Mouse (Mus musculus): ENCODE measurements around the gene Cpsf6.

- TF ChIP-seq CTCF (conservative IDR thresholded peaks at IDR 0.05; ENCODE audit: insufficient read depth, insufficient read length, low read depth, low read length) (no peak), POLR2A (IDR thresholded peaks at IDR 0.05; ENCODE audit: low read depth, low read length) (no peak)
These were observed 5.6 kb upstream of the Cpsf6 start for GRCm38 (mm10) chr10:117385431-117385830.

Measured in kidney, adult 2 months (tissue).